Mouse (Mus musculus): ENCODE results near the gene D10Wsu102e. TPM values are rescaled to one million over a fixed set of nuclear protein-coding genes. Genes with fewer than 3 reads are reported as not detected.
"Not testable (repeated sequence)": the region's sequence is repeated elsewhere in the genome, so short reads cannot be mapped to it uniquely, and the experiment has no call there.

Gene D10Wsu102e
- polyA plus RNA-seq, 1 experiment from 2014 or later: 0.49 TPM

DNA sequence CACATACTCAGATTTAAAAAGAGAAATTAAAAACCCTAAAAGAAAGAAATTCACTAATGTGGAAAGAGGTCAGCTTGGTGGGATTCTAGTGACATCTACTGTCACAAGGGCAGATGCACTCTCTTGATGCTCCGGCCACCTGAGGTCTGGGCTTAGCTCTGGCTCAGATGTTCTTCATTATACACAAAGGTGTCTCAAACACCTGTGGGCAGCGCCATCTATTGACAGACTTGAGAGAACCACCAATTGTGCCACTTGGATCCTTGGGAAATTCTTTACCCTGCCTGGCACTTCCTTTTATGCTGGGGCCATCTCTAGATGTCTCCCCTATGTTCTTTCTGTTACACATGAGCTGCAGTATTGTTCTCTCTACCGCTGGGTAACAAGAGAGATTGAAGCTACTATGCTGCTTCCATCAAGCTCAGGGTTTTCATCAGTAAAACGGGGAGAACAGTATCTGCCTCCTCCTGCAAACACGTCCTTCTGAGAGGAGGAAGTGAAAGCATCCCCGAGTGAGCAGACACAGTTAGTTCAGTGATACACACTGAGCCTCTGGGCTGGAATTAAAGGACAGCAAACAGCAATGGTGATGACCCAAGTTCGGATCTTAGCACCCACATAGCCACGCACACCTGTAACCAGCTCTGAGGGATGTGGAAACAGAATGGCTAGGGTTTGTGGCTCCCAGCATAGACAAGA, 149.1 kb downstream of the D10Wsu102e start:
- H3K27me3 ChIP-seq (replicated peaks; ENCODE audit: control insufficient read depth, insufficient read depth, low read length): no peaks in the 10 kb centered on the region
- no peak overlapping the region for H3K9ac ChIP-seq (ENCODE audit: low read depth, low read length)
- no peak overlapping the region for H3K4me2 ChIP-seq (ENCODE audit: low read depth, low read length)
- no peak overlapping the region for H3K4me3 ChIP-seq (ENCODE audit: low read length)
- ATAC-seq: no peak
- H3K9me3 ChIP-seq (ENCODE audit: control insufficient read depth, low read length): no peaks in the 10 kb centered on the region
- no peaks in the 10 kb centered on the region for H3K36me3 ChIP-seq (ENCODE audit: control insufficient read depth, insufficient read depth, low read length)
- 67% methylated on average over 8 of the region's 8 CpGs for WGBS
- no peaks in the 10 kb centered on the region for H3K4me1 ChIP-seq (ENCODE audit: control insufficient read depth, insufficient read depth, low read length)
- no peak overlapping the region for H3K27ac ChIP-seq (ENCODE audit: low read length)

DNA sequence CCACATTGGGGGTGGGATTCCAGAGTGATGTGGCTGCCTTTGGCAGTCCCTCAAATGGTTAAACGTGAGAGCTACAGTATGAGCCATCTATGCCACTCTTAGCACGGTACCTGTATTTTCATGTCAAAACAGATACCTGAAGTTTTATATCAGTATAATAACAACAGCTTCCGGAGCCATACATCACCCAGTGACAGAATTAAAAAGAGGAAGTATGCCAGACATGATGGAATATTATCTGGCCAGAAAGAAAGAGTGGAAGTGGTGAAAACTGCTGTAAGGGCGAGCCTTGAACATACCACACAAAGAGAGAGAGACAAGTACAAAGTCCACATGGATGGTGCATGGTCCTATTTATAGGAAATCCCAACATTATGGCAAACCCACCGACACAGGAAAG, 151.3 kb downstream of the D10Wsu102e start:
- no peaks in the 10 kb centered on the region for H3K36me3 ChIP-seq (ENCODE audit: control insufficient read depth, insufficient read depth, low read length)
- ATAC-seq: no peak

DNA sequence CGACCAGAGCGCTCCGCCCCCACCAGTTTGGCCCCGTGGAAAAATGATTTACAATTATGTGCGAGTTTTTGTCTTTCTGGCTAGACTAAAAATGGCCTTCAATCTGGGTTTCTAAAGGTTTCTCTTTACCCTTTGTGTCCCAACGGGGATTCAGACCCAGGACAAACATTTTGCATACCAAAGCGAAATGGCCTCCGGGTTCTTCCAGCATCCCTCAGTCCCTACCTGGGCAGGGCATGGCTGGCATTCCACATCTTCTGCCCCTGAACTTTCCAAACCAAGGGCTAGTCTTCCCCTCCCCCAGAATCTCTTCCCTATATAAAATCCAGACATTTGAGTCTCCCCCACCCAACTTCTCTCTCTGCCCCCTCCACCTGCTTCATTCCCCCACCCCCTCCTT, 153.7 kb downstream of the D10Wsu102e start:
- H3K36me3 ChIP-seq (ENCODE audit: control insufficient read depth, insufficient read depth, low read length): no peaks in the 10 kb centered on the region
- WGBS: 83% methylated on average over 8 of the region's 8 CpGs
- H3K4me3 ChIP-seq (ENCODE audit: low read length): no peak overlapping the region
- no peaks in the 10 kb centered on the region for H3K9me3 ChIP-seq (ENCODE audit: control insufficient read depth, low read length)
- H3K4me2 ChIP-seq (ENCODE audit: low read depth, low read length): no peak overlapping the region
- no peaks in the 10 kb centered on the region for H3K27me3 ChIP-seq (replicated peaks; ENCODE audit: control insufficient read depth, insufficient read depth, low read length)
- H3K27ac ChIP-seq (ENCODE audit: low read length): no peak overlapping the region
- H3K4me1 ChIP-seq (ENCODE audit: control insufficient read depth, insufficient read depth, low read length): no peaks in the 10 kb centered on the region
- ATAC-seq: no peak
- H3K9ac ChIP-seq (ENCODE audit: low read depth, low read length): no peak overlapping the region

More for the DNA sequence above, 151.3 kb downstream of the D10Wsu102e start:
- Histone ChIP-seq H3K4me2 (ENCODE audit: low read depth, low read length) (no peak overlapping the region), H3K9ac (ENCODE audit: low read depth, low read length) (no peak overlapping the region), H3K27me3 (replicated peaks; ENCODE audit: control insufficient read depth, insufficient read depth, low read length) (no peaks in the 10 kb centered on the region), H3K9me3 (ENCODE audit: control insufficient read depth, low read length) (no peaks in the 10 kb centered on the region), H3K4me3 (ENCODE audit: low read length) (no peak overlapping the region), H3K4me1 (ENCODE audit: control insufficient read depth, insufficient read depth, low read length) (no peaks in the 10 kb centered on the region), H3K27ac (ENCODE audit: low read length) (no peak overlapping the region)
- WGBS: 74% methylated on average over 5 of the region's 5 CpGs

DNA sequence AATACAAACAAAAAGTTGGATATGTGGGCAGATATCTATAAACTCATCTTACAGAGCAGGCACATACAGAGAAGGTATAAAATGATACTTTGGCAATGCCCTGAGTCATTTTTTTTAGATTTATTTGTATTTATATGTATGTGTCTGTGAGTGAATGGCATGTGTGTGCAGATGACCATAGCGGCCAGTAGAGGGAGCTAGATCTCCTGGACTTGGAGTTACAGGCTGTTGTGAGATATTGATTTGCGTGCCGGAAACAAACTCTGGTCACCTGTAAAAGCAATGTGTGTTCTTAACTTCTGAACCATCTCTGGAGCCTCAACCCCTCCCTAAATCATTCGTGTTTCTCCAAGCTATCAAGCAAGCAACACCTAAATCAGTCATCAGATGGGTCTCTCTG, 161.0 kb downstream of the D10Wsu102e start:
- H3K9ac ChIP-seq (ENCODE audit: low read depth, low read length): no peak overlapping the region
- H3K4me2 ChIP-seq (ENCODE audit: low read depth, low read length): no peak overlapping the region
- no peaks in the 10 kb centered on the region for H3K36me3 ChIP-seq (ENCODE audit: control insufficient read depth, insufficient read depth, low read length)
- no peaks in the 10 kb centered on the region for H3K27me3 ChIP-seq (replicated peaks; ENCODE audit: control insufficient read depth, insufficient read depth, low read length)
- no peaks in the 10 kb centered on the region for H3K9me3 ChIP-seq (ENCODE audit: control insufficient read depth, low read length)
- H3K27ac ChIP-seq (ENCODE audit: low read length): no peak overlapping the region
- no peaks in the 10 kb centered on the region for H3K4me1 ChIP-seq (ENCODE audit: control insufficient read depth, insufficient read depth, low read length)
- no peak overlapping the region for H3K4me3 ChIP-seq (ENCODE audit: low read length)
- no peak for ATAC-seq
- 86% methylated on average over 4 of the region's 4 CpGs for WGBS

DNA sequence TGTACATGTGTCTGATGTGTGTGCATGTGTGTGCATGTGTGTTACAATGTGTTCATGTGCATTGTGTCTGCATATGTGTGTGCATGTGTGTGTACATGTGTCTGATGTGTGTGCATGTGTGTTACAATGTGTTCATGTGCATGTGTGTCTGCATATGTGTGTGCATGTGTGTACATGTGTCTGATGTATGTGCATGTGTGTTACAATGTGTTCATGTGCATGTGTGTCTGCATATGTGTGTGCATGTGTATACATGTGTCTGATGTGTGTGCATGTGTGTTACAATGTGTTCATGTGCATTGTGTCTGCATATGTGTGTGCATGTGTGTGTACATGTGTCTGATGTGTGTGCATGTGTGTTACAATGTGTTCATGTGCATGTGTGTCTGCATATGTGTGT, 164.2 kb downstream of the D10Wsu102e start:
- not testable (repeated sequence) for H3K9ac ChIP-seq (ENCODE audit: low read depth, low read length); H3K4me3 ChIP-seq (ENCODE audit: low read length); H3K9me3 ChIP-seq (ENCODE audit: control insufficient read depth, low read length); H3K27me3 ChIP-seq (replicated peaks; ENCODE audit: control insufficient read depth, insufficient read depth, low read length); ATAC-seq; H3K4me1 ChIP-seq (ENCODE audit: control insufficient read depth, insufficient read depth, low read length); H3K4me2 ChIP-seq (ENCODE audit: low read depth, low read length); H3K36me3 ChIP-seq (ENCODE audit: control insufficient read depth, insufficient read depth, low read length); H3K27ac ChIP-seq (ENCODE audit: low read length)

DNA sequence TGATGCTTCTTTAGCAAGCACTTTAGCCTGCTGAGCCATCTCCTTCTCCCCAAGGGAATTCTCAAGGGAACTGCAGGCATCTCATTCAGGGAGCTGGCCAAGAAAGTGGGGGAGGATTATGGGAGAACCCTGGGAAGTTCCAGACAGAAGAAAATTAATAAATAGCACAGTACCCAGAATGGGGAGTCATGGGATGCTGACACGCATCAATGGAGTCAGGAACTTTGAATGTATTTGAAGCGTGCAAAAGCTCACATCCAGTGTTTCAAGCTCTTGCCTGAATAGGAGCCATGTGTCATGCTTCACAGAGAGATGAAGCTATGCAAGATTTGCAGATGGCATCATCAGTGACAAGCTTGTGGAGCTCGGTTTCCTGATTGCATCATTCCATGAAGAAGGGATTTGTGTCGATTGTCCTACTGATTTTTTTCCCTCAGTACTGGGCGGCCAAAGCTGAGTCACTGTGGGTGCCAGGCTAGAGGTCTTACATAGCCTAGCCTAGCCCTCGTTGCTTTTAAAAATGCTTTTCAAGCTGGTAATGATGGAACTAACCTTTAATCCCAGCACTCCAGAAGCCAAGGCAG, 170.5 kb downstream of the D10Wsu102e start:
- no peaks in the 10 kb centered on the region for H3K9me3 ChIP-seq (ENCODE audit: control insufficient read depth, low read length)

DNA sequence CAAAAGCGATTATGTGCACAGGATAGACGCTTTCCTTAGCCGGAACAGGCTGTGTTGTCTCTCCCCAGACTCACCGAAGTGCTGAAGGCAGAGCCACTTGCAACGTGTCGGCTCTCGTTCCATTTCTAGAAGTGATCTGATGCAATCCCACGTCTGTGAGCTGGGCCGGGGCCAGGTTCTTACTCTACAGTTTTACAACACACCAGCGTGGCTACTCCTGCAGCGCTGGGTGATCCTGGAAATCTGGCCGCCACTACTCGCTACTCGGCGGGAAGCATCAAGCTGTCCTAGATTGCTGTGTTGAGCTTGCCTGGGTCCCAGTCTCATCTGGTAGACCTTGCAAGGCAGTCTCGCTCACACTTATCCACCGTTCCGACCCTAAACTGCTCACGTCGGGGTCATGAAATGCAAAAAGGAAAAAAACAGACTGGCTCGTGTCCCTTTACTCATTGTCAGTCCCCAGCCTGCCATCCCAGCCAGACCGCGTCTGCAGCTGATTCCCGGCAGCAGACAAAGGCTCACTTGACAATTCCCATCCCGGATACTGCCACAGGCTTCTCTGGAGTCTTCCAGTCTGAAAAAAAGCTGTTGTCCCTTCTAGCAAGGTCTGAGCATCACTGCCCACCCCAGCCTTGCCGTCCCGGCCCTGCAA, 173.4 kb downstream of the D10Wsu102e start:
- Histone ChIP-seq H3K27ac (ENCODE audit: low read length) (no peak overlapping the region), H3K4me2 (ENCODE audit: low read depth, low read length) (peak overlapping the region; percentile 99), H3K9ac (ENCODE audit: low read depth, low read length) (peak overlapping the region; percentile 62), H3K27me3 (replicated peaks; ENCODE audit: control insufficient read depth, insufficient read depth, low read length) (peaks cover 3% of the 10 kb centered on the region; the same call in 1 of the 2 replicates), H3K4me1 (ENCODE audit: control insufficient read depth, insufficient read depth, low read length) (0 out of 2 replicates have a peak, but pooled peaks cover 3% of the 10 kb centered on the region), H3K9me3 (ENCODE audit: control insufficient read depth, low read length) (no peaks in the 10 kb centered on the region), H3K4me3 (ENCODE audit: low read length) (peak overlapping the region; percentile 54), H3K36me3 (ENCODE audit: control insufficient read depth, insufficient read depth, low read length) (no peaks in the 10 kb centered on the region)
- WGBS: 3% methylated on average over 27 of the region's 27 CpGs
- peak; percentile 57 for ATAC-seq

More for the DNA sequence above, 170.5 kb downstream of the D10Wsu102e start:
- H3K9ac ChIP-seq (ENCODE audit: low read depth, low read length): no peak overlapping the region
- WGBS: 84% methylated on average over 6 of the region's 6 CpGs
- H3K27ac ChIP-seq (ENCODE audit: low read length): no peak overlapping the region
- no peak overlapping the region for H3K4me3 ChIP-seq (ENCODE audit: low read length)
- no peaks in the 10 kb centered on the region for H3K36me3 ChIP-seq (ENCODE audit: control insufficient read depth, insufficient read depth, low read length)
- no peak overlapping the region for H3K4me2 ChIP-seq (ENCODE audit: low read depth, low read length)
- H3K4me1 ChIP-seq (ENCODE audit: control insufficient read depth, insufficient read depth, low read length): 0 out of 2 replicates have a peak, but pooled peaks cover 3% of the 10 kb centered on the region
- no peak for ATAC-seq
- peaks cover 3% of the 10 kb centered on the region; the same call in 1 of the 2 replicates for H3K27me3 ChIP-seq (replicated peaks; ENCODE audit: control insufficient read depth, insufficient read depth, low read length)

DNA sequence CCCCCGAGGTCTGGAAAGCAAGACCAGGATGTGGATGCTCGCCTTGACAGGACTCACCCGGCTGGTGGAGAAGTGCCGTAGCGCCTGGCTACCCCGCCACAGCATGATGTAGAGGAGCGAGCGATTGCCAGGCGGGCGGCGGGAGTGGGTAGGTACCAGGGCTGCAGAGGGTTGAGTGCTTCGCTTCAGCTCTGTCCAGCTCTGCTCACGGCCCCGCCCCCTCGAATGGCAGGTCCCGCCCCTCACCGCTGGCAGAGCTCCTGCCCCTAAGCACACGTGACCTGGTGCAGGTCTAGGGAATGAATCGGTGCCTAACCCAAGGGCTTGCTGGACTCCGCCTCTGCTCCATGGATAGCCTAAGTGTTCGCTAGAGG, 173.9 kb downstream of the D10Wsu102e start, which contains the start of gene Aldh1l2:
Gene Aldh1l2 (minus strand): TSS at position 231 of the 374 bp plus-strand sequence.
- peak within 1 kb of the TSS; percentile 62 for H3K9ac ChIP-seq (ENCODE audit: low read depth, low read length)
- H3K9me3 ChIP-seq (ENCODE audit: control insufficient read depth, low read length): no peaks in the 10 kb centered on the region
- under 1% methylated on average over 21 of the region's 21 CpGs for WGBS
- peaks cover 3% of the 10 kb centered on the region; the same call in 1 of the 2 replicates for H3K27me3 ChIP-seq (replicated peaks; ENCODE audit: control insufficient read depth, insufficient read depth, low read length)
- ATAC-seq: peak; percentile 98
- H3K36me3 ChIP-seq (ENCODE audit: control insufficient read depth, insufficient read depth, low read length): no peaks in the 10 kb centered on the region
- H3K4me1 ChIP-seq (ENCODE audit: control insufficient read depth, insufficient read depth, low read length): 0 out of 2 replicates have a peak, but pooled peaks cover 3% of the 10 kb centered on the region
- H3K4me3 ChIP-seq (ENCODE audit: low read length): peak within 1 kb of the TSS; percentile 54
- no peak within 1 kb of the TSS for H3K27ac ChIP-seq (ENCODE audit: low read length)
- H3K4me2 ChIP-seq (ENCODE audit: low read depth, low read length): peak within 1 kb of the TSS; percentile 99

DNA sequence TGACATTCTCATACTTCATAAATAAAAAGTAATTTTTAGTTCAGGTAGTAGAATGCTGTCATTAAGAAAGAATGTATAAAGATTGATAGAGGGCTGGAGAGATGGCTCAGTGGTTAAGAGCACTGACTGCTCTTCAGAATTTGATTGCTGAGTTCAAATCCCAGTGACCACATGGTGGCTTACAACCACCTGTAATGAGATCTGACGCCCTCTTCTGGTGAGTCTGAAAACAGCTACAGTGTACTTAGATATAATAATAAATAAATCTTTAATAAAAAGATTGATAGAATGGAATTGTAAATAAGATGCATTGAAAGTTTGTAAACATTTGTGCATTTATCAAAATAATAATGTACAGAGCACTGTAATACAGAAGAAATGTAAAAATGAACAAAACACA, 176.4 kb downstream of the D10Wsu102e start:
- Histone ChIP-seq H3K27ac (ENCODE audit: low read length) (no peak overlapping the region), H3K36me3 (ENCODE audit: control insufficient read depth, insufficient read depth, low read length) (no peaks in the 10 kb centered on the region), H3K9me3 (ENCODE audit: control insufficient read depth, low read length) (no peaks in the 10 kb centered on the region), H3K4me3 (ENCODE audit: low read length) (no peak overlapping the region), H3K4me1 (ENCODE audit: control insufficient read depth, insufficient read depth, low read length) (0 out of 2 replicates have a peak, but pooled peaks cover 3% of the 10 kb centered on the region), H3K4me2 (ENCODE audit: low read depth, low read length) (no peak overlapping the region), H3K9ac (ENCODE audit: low read depth, low read length) (no peak overlapping the region), H3K27me3 (replicated peaks; ENCODE audit: control insufficient read depth, insufficient read depth, low read length) (peaks cover 3% of the 10 kb centered on the region; the same call in 1 of the 2 replicates)
- no peak for ATAC-seq
- WGBS: 5% methylated on average over 1 of the region's 1 CpGs

All from intestine, embryonic 16.5 days (tissue).